Mouse (Mus musculus) heart, adult 2 months (tissue): Measurements from ENCODE around the gene 1810009J06Rik. TPM values are rescaled to one million over a fixed set of nuclear protein-coding genes. Genes with fewer than 3 reads are reported as not detected.

Experiments used
- DNase-seq, 2 experiments: peaks; one replicate each; pipeline ENCODE4 v3.0.0; 2021
- H3K27ac ChIP-seq: fragments of 200-600 bp; 2 replicates; pipeline ENCODE4 v1.8.1; 2022
- H3K27me3 ChIP-seq: fragments of 200-500 bp; 2 replicates; pipeline ENCODE4 v1.6.1; 2012; ENCODE audit warnings: mild to moderate bottlenecking, low read length, inconsistent platforms, mixed read lengths; ENCODE audit not compliant: control insufficient read depth, insufficient read depth
- H3K36me3 ChIP-seq: fragments of 200-500 bp; 2 replicates; pipeline ENCODE4 v1.6.1; 2012; ENCODE audit warnings: low read length, inconsistent platforms; ENCODE audit not compliant: control insufficient read depth, insufficient read depth
- H3K4me1 ChIP-seq: fragments of 200-500 bp; 2 replicates; pipeline ENCODE4 v1.6.1; 2011; ENCODE audit warnings: low read length; ENCODE audit not compliant: control insufficient read depth, insufficient read depth
- H3K4me3 ChIP-seq: fragments of 200-600 bp; 2 replicates; pipeline ENCODE4 v1.8.1; 2022
- H3K79me2 ChIP-seq: fragments of 200-500 bp; replicated peaks from 2 replicates; pipeline ENCODE4 v1.6.1; 2012; ENCODE audit warnings: mild to moderate bottlenecking, inconsistent platforms, low read length, moderate library complexity, mixed read lengths; ENCODE audit not compliant: control insufficient read depth, insufficient read depth
- H3K9ac ChIP-seq: fragments of 200-500 bp; 2 replicates; pipeline ENCODE4 v1.6.1; 2012; ENCODE audit warnings: low read depth, mild to moderate bottlenecking, control low read depth, inconsistent platforms, low read length, mixed read lengths
- CTCF ChIP-seq: fragments of 200-600 bp; IDR thresholded peaks from 2 replicates; pipeline ENCODE4 v1.8.1; 2022; ENCODE audit warnings: antibody characterized with exemption, mild to moderate bottlenecking, moderate library complexity
- POLR2A ChIP-seq: fragments of 200-500 bp; IDR thresholded peaks from 2 replicates; pipeline ENCODE4 v1.6.1; 2011; ENCODE audit warnings: mild to moderate bottlenecking, low read depth, low read length, control low read depth; ENCODE audit not compliant: insufficient read depth
- WGBS: fragments of 180-500 bp; shearing (Covaris S2); methylation state at CpG from one replicate; pipeline ENCODE4 v1.1.7; 2018; 5-methylcytosine and 5-hydroxymethylcytosine counted together
- intact Hi-C: fragments of 180-260 bp; cut with DNase I; formaldehyde crosslinking; loops from one replicate; pipeline ENCODE4 v1.15.1; 2025
- polyA plus RNA-seq: library from polyadenylated mRNA; depleted of rRNA; stranded (reverse); fragments of >200 nt; gene quantifications from 2 replicates; pipeline ENCODE4 v1.2.3, GENCODE M21; 2012; rRNA removed
- total RNA-seq, 2 experiments: library from RNA; stranded (reverse); gene quantifications; 2 replicates each; pipeline ENCODE4 v1.2.3; 2021

Gene 1810009J06Rik
- total and polyA plus RNA-seq, 3 experiments: not detected

DNA sequence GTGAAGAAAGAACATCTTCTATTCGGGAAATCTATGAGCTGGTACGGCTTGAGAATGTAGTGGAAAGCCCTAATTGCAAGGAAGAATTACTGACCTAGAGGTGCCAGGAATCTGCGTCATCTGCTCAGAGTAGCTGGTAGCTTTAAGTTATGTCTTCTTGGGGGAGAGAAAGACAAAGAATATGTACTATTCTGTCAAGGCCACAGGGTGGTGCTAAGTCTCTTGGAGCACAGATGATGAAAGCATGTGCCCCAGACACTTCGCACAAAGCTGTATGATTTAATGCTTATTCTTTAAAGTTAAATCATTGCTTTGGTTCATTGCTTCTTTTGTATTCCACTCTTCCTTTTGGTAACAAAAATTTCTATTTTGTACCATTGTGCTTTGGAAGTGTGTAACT is 50.5 kb downstream of the 1810009J06Rik start:
- DNase-seq: no peak
- Histone ChIP-seq H3K27ac (no peak overlapping the region), H3K36me3 (no peaks in the 10 kb centered on the region), H3K9ac (no peak overlapping the region), H3K79me2 (no peaks in the 10 kb centered on the region), H3K4me3 (no peak overlapping the region), H3K27me3 (no peaks in the 10 kb centered on the region), H3K4me1 (no peaks in the 10 kb centered on the region)
- no peak for TF ChIP-seq POLR2A
- TF ChIP-seq CTCF: peak; percentile 26; the same call in 1 of the 2 replicates
- WGBS: 69% methylated on average over 4 of the region's 4 CpGs
- intact Hi-C loops: no loop called here

Other genes with a start within 250 kb of the 1810009J06Rik start
- not detected for gene Moxd2, start 77.3 kb upstream of the 1810009J06Rik start, total RNA-seq
- gene Moxd2, start 77.3 kb upstream of the 1810009J06Rik start, polyA plus RNA-seq: not detected in 2 replicates
- not detected for gene Prss58, start 64.4 kb upstream of the 1810009J06Rik start, total RNA-seq
- gene Prss58, start 64.4 kb upstream of the 1810009J06Rik start, polyA plus RNA-seq: not detected in 2 replicates
- gene 1700074P13Rik, start 24.2 kb upstream of the 1810009J06Rik start, total RNA-seq: not detected
- gene 1700074P13Rik, start 24.2 kb upstream of the 1810009J06Rik start, polyA plus RNA-seq: 0.20 and 0.25 TPM in 2 replicates
- gene Gm4744, start 12.9 kb upstream of the 1810009J06Rik start, total RNA-seq: not detected
- not detected in 2 replicates for gene Gm4744, start 12.9 kb upstream of the 1810009J06Rik start, polyA plus RNA-seq
- gene Gm2663, start 34.7 kb downstream of the 1810009J06Rik start, total RNA-seq: not detected
- not detected in 2 replicates for gene Gm2663, start 34.7 kb downstream of the 1810009J06Rik start, polyA plus RNA-seq
- not detected for gene 2210010C04Rik, start 70.8 kb downstream of the 1810009J06Rik start, total RNA-seq
- gene 2210010C04Rik, start 70.8 kb downstream of the 1810009J06Rik start, polyA plus RNA-seq: 0.06 and 0.18 TPM in 2 replicates